20 mouse cellular contexts compared by ENCODE assay signal in the genomic region with DNA sequence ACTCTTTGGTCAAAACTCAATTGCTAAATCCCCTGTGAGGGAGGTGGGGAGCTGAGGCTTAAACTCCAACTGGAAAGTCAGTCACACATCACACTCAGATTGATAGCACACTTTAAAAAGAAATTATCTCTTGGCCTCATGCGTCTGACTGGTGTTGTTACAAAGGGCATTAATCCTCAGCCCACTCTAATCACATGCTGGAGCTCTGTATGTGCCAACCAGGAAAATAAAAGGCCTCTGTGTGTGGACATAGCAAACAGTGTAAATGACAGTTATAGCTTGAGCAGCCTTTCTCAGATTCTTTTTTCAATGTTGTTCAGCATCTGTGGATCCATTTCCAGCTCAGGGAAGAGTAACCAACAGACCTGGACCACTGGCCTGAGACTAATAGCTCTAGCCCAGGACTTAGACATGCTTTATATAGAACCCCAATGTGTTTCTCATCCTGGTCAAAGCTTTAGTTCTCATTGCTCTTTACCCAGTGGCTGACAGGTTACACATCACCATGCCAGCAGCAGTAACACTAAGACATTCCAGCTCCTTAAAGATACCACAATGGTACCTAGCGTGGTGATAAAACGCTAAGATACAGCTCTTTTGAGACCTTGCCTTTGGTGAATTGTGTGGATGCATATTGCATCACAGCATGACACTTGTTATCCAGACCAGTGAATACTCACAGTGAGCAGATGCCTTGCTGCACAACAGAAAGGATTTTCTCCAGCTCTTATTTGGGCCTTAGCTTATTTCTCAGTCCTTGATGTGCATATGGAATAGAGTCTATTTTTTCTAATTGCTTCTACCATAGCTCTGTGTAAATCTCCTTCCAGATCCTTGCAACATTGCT.
DNase-seq lines count a peak whose midpoint lies in the region; ATAC-seq lines count a peak whose summit lies in the region.
"Had no signal": no experiment of that assay in that cellular context is flagged by ENCODE, and none has a peak within 500 bp of the region (broad histone marks: within the 10 kb centered on the region; RNA-seq: fewer than 3 reads in every experiment).

No protein-coding gene starts in this region.

- DNase-seq in left cerebral cortex, postnatal 4 days = peak; percentile 6
- no peak for DNase-seq in left cerebral cortex, adult 8-10 months (ENCODE audit: low spot score in 2 of 2)
- peak; percentile 20 for DNase-seq in cerebellum, adult 11 months
- peak; percentile 38 for DNase-seq in cerebellum, adult 8-10 months
- DNase-seq in cerebellum, postnatal 36 days = peak; percentile 7 to 43
- no peak for DNase-seq in limb, embryonic 10.5 days (ENCODE audit: low spot score)
- DNase-seq: adrenal gland, adult 8-10 months; B cell, adult 2 months; embryo, embryonic 11 days; heart, postnatal 36 days; kidney, adult 11 months; lung, postnatal 4 days; right cerebral cortex, postnatal 25 days; spleen, adult 18-20 months had no signal

- no peaks in the 10 kb centered on the region for H3K9me3 ChIP-seq in limb, embryonic 10.5 days (replicated peaks)
- H3K9me3 ChIP-seq in neural tube, embryonic 15.5 days (replicated peaks) = no peaks in the 10 kb centered on the region
- H3K9me3 ChIP-seq: heart, embryonic 15.5 days had no signal

- H3K4me2 ChIP-seq in neural tube, embryonic 15.5 days = no peak overlapping the region
- H3K4me2 ChIP-seq: heart, embryonic 15.5 days had no signal

- intact Hi-C loops in left cerebral cortex, postnatal 4 days (cut with DNase I) = no loop called here

- no peak overlapping the region for H3K9ac ChIP-seq in neural tube, embryonic 15.5 days (replicated peaks)
- H3K9ac ChIP-seq: heart, embryonic 15.5 days had no signal

- no peak overlapping the region for H3K4me3 ChIP-seq in limb, embryonic 10.5 days
- H3K4me3 ChIP-seq in neural tube, embryonic 15.5 days (replicated peaks) = no peak overlapping the region
- H3K4me3 ChIP-seq: heart, embryonic 15.5 days; left cerebral cortex, adult 2 months had no signal

- H3K36me3 ChIP-seq in limb, embryonic 10.5 days = no peaks in the 10 kb centered on the region
- no peaks in the 10 kb centered on the region for H3K36me3 ChIP-seq in neural tube, embryonic 15.5 days
- H3K36me3 ChIP-seq: heart, embryonic 15.5 days had no signal

- 80% methylated on average over 3 of the region's 3 CpGs for WGBS in limb, embryonic 10.5 days
- 31% methylated on average over 3 of the region's 3 CpGs for WGBS in neural tube, embryonic 15.5 days

- H3K4me1 ChIP-seq in limb, embryonic 10.5 days = no peaks in the 10 kb centered on the region
- peaks cover 4% of the 10 kb centered on the region; the same call in 1 of the 2 replicates for H3K4me1 ChIP-seq in neural tube, embryonic 15.5 days
- H3K4me1 ChIP-seq: heart, embryonic 15.5 days had no signal

- no peak overlapping the region for H3K27ac ChIP-seq in limb, embryonic 10.5 days
- H3K27ac ChIP-seq in neural tube, embryonic 15.5 days (replicated peaks) = no peak overlapping the region
- H3K27ac ChIP-seq: heart, embryonic 15.5 days; kidney, postnatal 0 days; left cerebral cortex, adult 2 months had no signal

- no peak for ATAC-seq in neural tube, embryonic 15.5 days (ENCODE audit: low FRiP score)
- ATAC-seq: activated CD4-positive, CD25-positive, alpha-beta regulatory T cell, adult 4 months; forebrain, embryonic 14.5 days had no signal

- H3K27me3 ChIP-seq in limb, embryonic 10.5 days (ENCODE audit: low read depth, poor library complexity, severe bottlenecking) = no peaks in the 10 kb centered on the region
- H3K27me3 ChIP-seq in neural tube, embryonic 15.5 days (replicated peaks) = no peaks in the 10 kb centered on the region
- H3K27me3 ChIP-seq: heart, embryonic 15.5 days had no signal

Comparison
In these comparisons a context has a peak if more than half of its experiments do, and no peak if none do; other contexts are left out.
1. DNase-seq: peak in left cerebral cortex, postnatal 4 days (single experiment), cerebellum, adult 11 months (single experiment), cerebellum, adult 8-10 months (single experiment) and cerebellum, postnatal 36 days (2 of 2); none in left cerebral cortex, adult 8-10 months (0 of 2) and limb, embryonic 10.5 days (single experiment).